Mouse (Mus musculus) E14TG2a.4 (cell line): ENCODE measurements at regions not wholly inside any gene's neighbourhood (a gene's known extent, or its start where the extent isn't known, plus 50 kb on each side); places are given as distances from the start of the nearest gene placed in this dataset.

Source experiments
- H3K27me3 ChIP-seq: 2 replicates; pipeline ENCODE4 v1.6.1; 2014; ENCODE audit warnings: low read length, control low read depth; ENCODE audit not compliant: insufficient read depth
- H3K36me3 ChIP-seq: 2 replicates; pipeline ENCODE4 v1.6.1; 2014; ENCODE audit warnings: low read length, control low read depth; ENCODE audit not compliant: insufficient read depth
- H3K4me1 ChIP-seq: replicated peaks from 2 replicates; pipeline ENCODE4 v1.6.1; 2014; ENCODE audit warnings: low read depth, low read length, control low read depth
- H3K4me3 ChIP-seq: replicated peaks from 2 replicates; pipeline ENCODE4 v1.5.1; 2014; ENCODE audit warnings: mild to moderate bottlenecking, low read length
- H3K9me3 ChIP-seq: 2 replicates; pipeline ENCODE4 v1.6.1; 2014; ENCODE audit warnings: low read length, control low read depth
- CTCF ChIP-seq: conservative IDR thresholded peaks from 2 replicates; pipeline ENCODE4 v1.5.1; 2014; ENCODE audit warnings: low read length
- NANOG ChIP-seq: IDR thresholded peaks from 2 replicates; pipeline ENCODE4 v1.6.1; 2014; ENCODE audit warnings: borderline replicate concordance, low read length, mixed read lengths
- POU5F1 ChIP-seq: IDR thresholded peaks from 2 replicates; pipeline ENCODE4 v1.6.1; 2014; ENCODE audit warnings: low read length, borderline replicate concordance

- H3K4me1 ChIP-seq: peaks cover 4% of the 10 kb centered on the region; the same call in 1 of the 2 replicates
- TF ChIP-seq NANOG (no peak), POU5F1 (no peak), CTCF (no peak)
- no peaks in the 10 kb centered on the region; the same call in 1 of the 2 replicates for H3K27me3 ChIP-seq
- H3K9me3 ChIP-seq: no peaks in the 10 kb centered on the region
- H3K4me3 ChIP-seq: no peak overlapping the region
- no peaks in the 10 kb centered on the region for H3K36me3 ChIP-seq
Observed at GRCm38 (mm10) chr6:94811846-94812245, 111.9 kb upstream of the Lrig1 start.

- peaks cover 3% of the 10 kb centered on the region; the same call in 1 of the 2 replicates for H3K27me3 ChIP-seq
- no peaks in the 10 kb centered on the region for H3K9me3 ChIP-seq
- peaks cover 14% of the 10 kb centered on the region for H3K4me1 ChIP-seq
- TF ChIP-seq POU5F1 (no peak), NANOG (no peak), CTCF (no peak)
- no peak overlapping the region for H3K4me3 ChIP-seq
- H3K36me3 ChIP-seq: no peaks in the 10 kb centered on the region
Observed at GRCm38 (mm10) chr6:94807216-94807615, 107.3 kb upstream of the Lrig1 start.

- TF ChIP-seq CTCF: no peak
- no peak for TF ChIP-seq NANOG
- TF ChIP-seq POU5F1: no peak
- Histone ChIP-seq H3K4me3 (no peak overlapping the region), H3K27me3 (peaks cover 3% of the 10 kb centered on the region; the same call in 1 of the 2 replicates), H3K9me3 (no peaks in the 10 kb centered on the region), H3K4me1 (peaks cover 14% of the 10 kb centered on the region), H3K36me3 (no peaks in the 10 kb centered on the region)
Observed at GRCm38 (mm10) chr6:94806481-94807160, 106.7 kb upstream of the Lrig1 start.

GRCm38 (mm10) chr6:94805685-94806084, 105.7 kb upstream of the Lrig1 start:
- TF ChIP-seq CTCF (no peak), POU5F1 (no peak), NANOG (no peak)
- H3K36me3 ChIP-seq: no peaks in the 10 kb centered on the region
- peaks cover 17% of the 10 kb centered on the region for H3K4me1 ChIP-seq
- no peak overlapping the region for H3K4me3 ChIP-seq
- H3K27me3 ChIP-seq: peaks cover 3% of the 10 kb centered on the region; the same call in 1 of the 2 replicates
- H3K9me3 ChIP-seq: no peaks in the 10 kb centered on the region

GRCm38 (mm10) chr6:94804284-94804815, 104.4 kb upstream of the Lrig1 start:
- no peaks in the 10 kb centered on the region for H3K9me3 ChIP-seq
- peaks cover 3% of the 10 kb centered on the region; the same call in 1 of the 2 replicates for H3K27me3 ChIP-seq
- no peak overlapping the region for H3K4me3 ChIP-seq
- no peaks in the 10 kb centered on the region for H3K36me3 ChIP-seq
- peaks cover 17% of the 10 kb centered on the region for H3K4me1 ChIP-seq
- TF ChIP-seq POU5F1 (no peak), CTCF (no peak), NANOG (no peak)

- Histone ChIP-seq H3K4me1 (peaks cover 13% of the 10 kb centered on the region), H3K36me3 (no peaks in the 10 kb centered on the region), H3K9me3 (peaks cover 8% of the 10 kb centered on the region), H3K27me3 (0 out of 2 replicates have a peak, but pooled peaks cover 4% of the 10 kb centered on the region), H3K4me3 (no peak overlapping the region)
- TF ChIP-seq CTCF (no peak), POU5F1 (no peak), NANOG (no peak)
Observed at GRCm38 (mm10) chr6:94801039-94801438, 101.1 kb upstream of the Lrig1 start.

- TF ChIP-seq POU5F1 (no peak), CTCF (no peak), NANOG (no peak)
- Histone ChIP-seq H3K27me3 (0 out of 2 replicates have a peak, but pooled peaks cover 4% of the 10 kb centered on the region), H3K4me1 (peaks cover 2% of the 10 kb centered on the region), H3K36me3 (no peaks in the 10 kb centered on the region), H3K9me3 (peaks cover 8% of the 10 kb centered on the region), H3K4me3 (no peak overlapping the region)
Observed at GRCm38 (mm10) chr6:94798545-94799211, 98.7 kb upstream of the Lrig1 start.

GRCm38 (mm10) chr6:94795442-94795841, 95.5 kb upstream of the Lrig1 start:
- no peak overlapping the region for H3K4me3 ChIP-seq

GRCm38 (mm10) chr6:94793555-94793954, 93.6 kb upstream of the Lrig1 start:
- H3K27me3 ChIP-seq: no peaks in the 10 kb centered on the region
- H3K36me3 ChIP-seq: no peaks in the 10 kb centered on the region
- H3K4me3 ChIP-seq: no peak overlapping the region

More at GRCm38 (mm10) chr6:94795442-94795841, 95.5 kb upstream of the Lrig1 start:
- 0 out of 2 replicates have a peak, but pooled peaks cover 4% of the 10 kb centered on the region for H3K27me3 ChIP-seq
- H3K36me3 ChIP-seq: no peaks in the 10 kb centered on the region
- H3K9me3 ChIP-seq: peaks cover 8% of the 10 kb centered on the region
- TF ChIP-seq CTCF (no peak), NANOG (no peak), POU5F1 (no peak)
- H3K4me1 ChIP-seq: no peaks in the 10 kb centered on the region

More at GRCm38 (mm10) chr6:94793555-94793954, 93.6 kb upstream of the Lrig1 start:
- H3K4me1 ChIP-seq: no peaks in the 10 kb centered on the region
- peaks cover 8% of the 10 kb centered on the region for H3K9me3 ChIP-seq
- TF ChIP-seq NANOG (no peak), POU5F1 (no peak), CTCF (no peak)
